Mouse (Mus musculus): ENCODE measurements around the gene Hsf2.

Gene Hsf2

GRCm38 (mm10) chr10:57485908-57486541 is at the start of gene Hsf2:
Gene Hsf2, plus strand, starts transcription at chr10:57486385.
- peak; percentile 97 for DNase-seq (ENCODE audit: low read depth, low spot score)

GRCm38 (mm10) chr10:57437898-57438297 is 48.3 kb upstream of the Hsf2 start:
- no peak for DNase-seq (ENCODE audit: low read depth, low spot score)

- DNase-seq (ENCODE audit: low read depth, low spot score): no peak
These were observed 45.1 kb upstream of the Hsf2 start for GRCm38 (mm10) chr10:57441049-57441448.

GRCm38 (mm10) chr10:57444392-57444791 is 41.8 kb upstream of the Hsf2 start:
- DNase-seq (ENCODE audit: low read depth, low spot score): no peak

GRCm38 (mm10) chr10:57445655-57446054 is 40.5 kb upstream of the Hsf2 start:
- DNase-seq (ENCODE audit: low read depth, low spot score): no peak

- no peak for DNase-seq (ENCODE audit: low read depth, low spot score)
These were observed 38.5 kb upstream of the Hsf2 start for GRCm38 (mm10) chr10:57447657-57448050.

GRCm38 (mm10) chr10:57448051-57448716 is 38.0 kb upstream of the Hsf2 start:
- DNase-seq (ENCODE audit: low read depth, low spot score): peak; percentile 70

- peak; percentile 69 for DNase-seq (ENCODE audit: low read depth, low spot score)
These were observed 22.9 kb upstream of the Hsf2 start for GRCm38 (mm10) chr10:57463298-57463697.

GRCm38 (mm10) chr10:57465768-57466167 is 20.4 kb upstream of the Hsf2 start:
- no peak for DNase-seq (ENCODE audit: low read depth, low spot score)

GRCm38 (mm10) chr10:57477121-57477843 is 8.9 kb upstream of the Hsf2 start:
- peak; percentile 77 for DNase-seq (ENCODE audit: low read depth, low spot score)

GRCm38 (mm10) chr10:57481717-57482116 is 4.5 kb upstream of the Hsf2 start:
- DNase-seq (ENCODE audit: low read depth, low spot score): no peak

GRCm38 (mm10) chr10:57484741-57485140 is 1.4 kb upstream of the Hsf2 start:
- no peak for DNase-seq (ENCODE audit: low read depth, low spot score)

GRCm38 (mm10) chr10:57486542-57487071 is 422 bp downstream of the Hsf2 start:
- DNase-seq (ENCODE audit: low read depth, low spot score): peak; percentile 33

GRCm38 (mm10) chr10:57487201-57487600 is 1.0 kb downstream of the Hsf2 start:
- DNase-seq (ENCODE audit: low read depth, low spot score): peak; percentile 28

GRCm38 (mm10) chr10:57488591-57488990 is 2.4 kb downstream of the Hsf2 start:
- no peak for DNase-seq (ENCODE audit: low read depth, low spot score)

GRCm38 (mm10) chr10:57492050-57492449 is 5.9 kb downstream of the Hsf2 start:
- DNase-seq (ENCODE audit: low read depth, low spot score): peak; percentile 87

GRCm38 (mm10) chr10:57499414-57500156 is 13.4 kb downstream of the Hsf2 start:
- no peak for DNase-seq (ENCODE audit: low read depth, low spot score)

- DNase-seq (ENCODE audit: low read depth, low spot score): no peak
These were observed 28.4 kb downstream of the Hsf2 start for GRCm38 (mm10) chr10:57514616-57515015.

- no peak for DNase-seq (ENCODE audit: low read depth, low spot score)
These were observed 29.1 kb downstream of the Hsf2 start for GRCm38 (mm10) chr10:57515278-57515677.

- DNase-seq (ENCODE audit: low read depth, low spot score): no peak
These were observed 40.3 kb downstream of the Hsf2 start for GRCm38 (mm10) chr10:57526469-57526868.

- DNase-seq (ENCODE audit: low read depth, low spot score): no peak
These were observed 44.9 kb downstream of the Hsf2 start for GRCm38 (mm10) chr10:57531076-57531475.
